Mouse (Mus musculus) cerebellum, postnatal 25 days (tissue): ENCODE data around the gene Ccl3.

ENCODE experiments used
- DNase-seq, 2 experiments: peaks; one replicate each; pipeline ENCODE4 v3.0.0; 2021; ENCODE audit warnings: mixed read lengths in 2 of 2

Gene Ccl3

DNA sequence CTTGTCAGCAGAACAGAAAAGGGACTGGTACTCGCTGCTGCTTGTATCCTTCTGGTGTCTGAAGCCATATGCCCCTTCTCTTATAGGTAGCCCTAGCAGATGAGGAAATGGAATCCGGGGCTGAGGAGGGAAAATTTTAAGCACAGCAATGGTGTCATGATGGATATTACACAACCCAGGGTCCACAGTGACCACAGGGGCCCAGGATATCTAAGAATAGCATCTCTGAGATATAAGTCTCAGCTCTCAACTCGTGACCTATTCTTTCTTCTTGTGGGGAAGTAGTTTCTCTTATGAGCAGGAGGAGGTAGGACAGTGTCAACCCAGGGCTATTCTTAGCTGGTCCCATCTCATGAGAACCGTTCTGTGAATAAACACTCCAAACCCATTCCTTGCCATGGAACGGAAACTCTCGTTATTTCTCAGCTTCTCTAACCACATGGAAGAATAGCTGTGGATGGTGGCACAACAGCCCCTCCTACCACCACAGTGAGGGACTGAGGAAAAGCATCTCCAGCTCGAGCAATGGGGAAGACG is at the start of gene Ccl3:
TSS of gene Ccl3 (minus strand) at position 51 of the 537 bp plus-strand sequence.
- DNase-seq, result no peak

GRCm38 (mm10) chr11:83692008-83692407 is 42.9 kb upstream of the Ccl3 start:
- DNase-seq, result no peak

- no peak for DNase-seq
Measured at GRCm38 (mm10) chr11:83689918-83690317, 40.8 kb upstream of the Ccl3 start.

DNA sequence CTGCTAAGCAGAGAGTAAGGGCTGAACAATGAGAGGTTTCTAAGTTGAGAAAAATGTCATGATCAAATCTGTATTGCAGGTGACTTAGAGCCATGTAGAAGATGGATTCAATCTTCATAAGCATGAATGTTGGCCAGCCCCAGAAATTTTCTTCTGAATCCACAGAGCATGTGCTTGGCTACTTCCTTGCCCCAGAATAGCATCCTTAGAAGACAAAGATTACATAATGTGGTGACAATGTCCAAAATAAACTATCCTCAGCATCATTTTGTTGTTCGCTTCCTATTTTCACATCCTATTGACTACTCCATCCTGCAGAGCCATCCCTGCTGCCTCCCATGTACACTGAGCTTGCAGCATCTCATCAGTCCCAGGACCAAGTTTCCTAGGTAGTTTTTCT is 26.5 kb upstream of the Ccl3 start:
- DNase-seq, result no peak

GRCm38 (mm10) chr11:83671743-83672142 is 22.6 kb upstream of the Ccl3 start:
- DNase-seq, result no peak

GRCm38 (mm10) chr11:83663532-83663931 is 14.4 kb upstream of the Ccl3 start:
- DNase-seq, result no peak

- DNase-seq, result no peak
Measured at GRCm38 (mm10) chr11:83662204-83662603, 13.0 kb upstream of the Ccl3 start, which contains the start of gene Ccl4. Gene Ccl4, plus strand, starts transcription at chr11:83662584.

GRCm38 (mm10) chr11:83658797-83659196 is 9.6 kb upstream of the Ccl3 start:
- no peak for DNase-seq

DNA sequence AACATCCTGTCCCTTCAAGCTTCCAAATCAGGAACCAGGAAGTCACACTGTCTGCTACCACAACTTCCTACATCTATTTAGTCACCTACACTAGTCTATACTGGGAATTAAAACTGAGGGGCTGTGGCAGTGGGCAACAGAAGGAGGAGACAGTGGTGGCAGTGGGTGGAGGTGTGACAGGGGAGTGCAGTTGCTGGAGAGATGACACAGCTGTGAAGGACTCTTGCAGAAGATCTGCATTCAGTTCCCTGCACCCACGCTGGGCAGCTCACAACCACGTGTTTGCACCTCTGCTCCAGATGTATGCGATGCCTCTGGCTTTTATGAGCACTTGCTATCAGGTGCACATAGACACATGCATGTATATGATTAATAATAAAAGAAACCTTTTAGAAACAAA is 8.4 kb upstream of the Ccl3 start:
- no peak for DNase-seq

- no peak for DNase-seq
Measured at GRCm38 (mm10) chr11:83654606-83655005, 5.5 kb upstream of the Ccl3 start.

GRCm38 (mm10) chr11:83646356-83647149 is 2.6 kb downstream of the Ccl3 start:
- DNase-seq, result no peak

DNA sequence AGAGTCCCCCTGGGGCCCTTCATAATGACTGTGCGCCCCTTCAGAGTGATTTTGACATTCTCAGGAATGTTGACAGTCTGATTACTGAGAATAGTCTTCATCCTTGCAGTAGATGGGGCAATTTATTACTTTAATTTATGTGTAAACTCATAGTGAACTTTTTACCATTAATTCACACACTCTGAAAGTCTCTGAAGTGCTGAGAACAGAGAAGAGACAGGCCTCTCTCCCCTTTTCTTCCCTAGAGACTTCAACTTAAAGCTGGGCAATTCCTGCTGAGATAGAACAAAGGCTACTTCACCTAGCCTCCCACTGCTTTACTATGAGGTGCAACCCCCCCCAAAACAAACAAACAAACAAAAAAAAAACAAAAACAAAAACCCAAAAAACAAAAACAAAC is 3.6 kb downstream of the Ccl3 start, which contains the start of gene Rpl9-ps1:
TSS of gene Rpl9-ps1 (minus strand) at position 101 of the 400 bp plus-strand sequence.
- DNase-seq, result no peak

- no peak for DNase-seq
Measured at GRCm38 (mm10) chr11:83641216-83641615, 7.9 kb downstream of the Ccl3 start.

DNA sequence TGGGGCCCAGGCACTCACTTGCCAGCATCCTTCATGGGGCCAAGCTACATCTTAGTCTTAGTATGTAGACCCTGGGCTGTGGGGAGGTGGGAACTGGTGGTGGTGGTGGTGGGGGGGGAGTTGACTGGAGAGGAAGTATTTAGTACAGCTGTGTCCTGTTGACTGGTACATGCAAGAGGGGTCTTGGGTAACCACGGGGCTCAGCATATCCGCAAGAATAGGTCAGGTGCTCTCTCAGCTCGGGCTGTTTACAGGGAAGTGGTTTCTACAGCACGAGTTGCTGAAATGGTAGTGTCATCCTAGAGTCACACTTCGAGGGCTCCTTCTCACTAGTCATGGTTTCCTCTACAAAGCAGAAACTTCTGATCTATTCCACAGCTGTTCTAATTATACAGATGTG is 9.0 kb downstream of the Ccl3 start:
- DNase-seq, result no peak

DNA sequence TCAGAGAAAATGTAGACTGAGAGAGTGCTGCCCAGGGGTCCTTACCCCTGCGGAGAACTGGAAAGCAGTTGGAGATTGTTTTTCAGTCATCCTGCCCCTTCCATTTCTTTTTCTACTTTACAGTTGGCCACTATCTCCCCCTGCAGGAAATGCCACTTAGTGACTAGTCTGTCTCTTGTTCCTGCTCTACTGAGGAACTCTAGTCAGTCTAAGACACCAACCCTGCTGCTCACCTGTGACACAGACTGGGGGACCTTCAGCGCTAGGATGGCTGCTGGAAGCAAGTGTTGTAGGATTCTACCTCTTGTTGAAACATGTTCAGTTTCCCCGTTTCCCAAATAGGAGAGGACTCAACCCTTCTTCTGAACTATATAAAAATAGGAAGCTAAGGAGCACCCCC is 9.6 kb downstream of the Ccl3 start:
- no peak for DNase-seq

DNA sequence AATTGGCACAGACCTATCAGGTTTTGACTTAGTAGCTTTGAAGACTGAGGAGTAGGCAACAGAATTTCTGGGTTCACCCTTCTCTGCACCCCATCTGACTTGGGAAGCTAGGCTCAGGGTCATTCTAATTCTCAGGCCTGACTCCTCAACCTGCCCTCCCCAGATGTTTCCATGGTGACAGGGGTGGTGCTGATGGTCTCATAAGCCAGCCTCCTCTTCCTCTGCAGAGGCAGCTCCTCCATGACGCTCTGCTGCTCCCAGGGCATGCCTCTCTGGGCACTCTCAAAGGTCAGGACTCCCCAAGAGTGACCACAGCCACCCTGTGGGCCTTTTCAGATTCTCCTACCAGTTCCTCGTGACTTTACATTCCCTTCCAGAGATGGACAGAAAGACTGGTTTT is 10.2 kb downstream of the Ccl3 start:
- DNase-seq, result no peak

GRCm38 (mm10) chr11:83636742-83637235 is 12.4 kb downstream of the Ccl3 start:
- no peak for DNase-seq

- DNase-seq, result no peak
Measured at GRCm38 (mm10) chr11:83634898-83635297, 14.3 kb downstream of the Ccl3 start.

- no peak for DNase-seq
Measured at GRCm38 (mm10) chr11:83634425-83634824, 14.7 kb downstream of the Ccl3 start.

- peak in 1 of 2 experiments; percentile 17 for DNase-seq
Measured at GRCm38 (mm10) chr11:83632744-83633143, 16.4 kb downstream of the Ccl3 start.

- DNase-seq, result no peak
Measured at GRCm38 (mm10) chr11:83631065-83631464, 18.1 kb downstream of the Ccl3 start.

- no peak for DNase-seq
Measured at GRCm38 (mm10) chr11:83630630-83631029, 18.5 kb downstream of the Ccl3 start.

DNA sequence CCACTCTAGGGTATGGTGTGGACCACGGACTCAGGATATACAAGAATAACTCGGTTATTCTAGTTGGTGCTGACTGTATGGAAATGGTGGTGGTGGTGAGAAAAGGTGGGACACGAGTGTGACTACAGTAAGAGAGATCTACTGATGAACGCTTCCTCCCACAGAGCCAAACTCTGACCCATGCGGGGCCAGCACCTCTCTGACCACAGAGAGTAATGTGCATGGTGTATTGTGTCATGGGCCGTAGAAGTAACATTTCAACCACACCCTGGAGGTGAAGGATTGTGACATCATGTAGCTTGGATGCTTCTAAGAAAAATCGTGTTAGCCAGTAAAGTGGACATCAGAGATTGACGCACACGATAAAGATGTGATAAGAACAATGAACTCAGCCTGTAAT is 20.3 kb downstream of the Ccl3 start:
- DNase-seq, result no peak

GRCm38 (mm10) chr11:83623586-83623985 is 25.6 kb downstream of the Ccl3 start:
- DNase-seq, result no peak
